Mouse (Mus musculus) olfactory bulb, adult 2 months (tissue): Measurements from ENCODE around the gene Lgals4.

ENCODE experiments used
- CTCF ChIP-seq: fragments of 200-500 bp; IDR thresholded peaks from 2 replicates; pipeline ENCODE4 v1.5.1; 2012; ENCODE audit warnings: low read depth, mild to moderate bottlenecking, low read length, moderate library complexity; ENCODE audit not compliant: insufficient read depth
- POLR2A ChIP-seq: fragments of 200-500 bp; IDR thresholded peaks from 2 replicates; pipeline ENCODE4 v1.6.1; 2012; ENCODE audit warnings: mild to moderate bottlenecking, low read depth, low read length, moderate library complexity; ENCODE audit not compliant: insufficient read depth

DNA sequence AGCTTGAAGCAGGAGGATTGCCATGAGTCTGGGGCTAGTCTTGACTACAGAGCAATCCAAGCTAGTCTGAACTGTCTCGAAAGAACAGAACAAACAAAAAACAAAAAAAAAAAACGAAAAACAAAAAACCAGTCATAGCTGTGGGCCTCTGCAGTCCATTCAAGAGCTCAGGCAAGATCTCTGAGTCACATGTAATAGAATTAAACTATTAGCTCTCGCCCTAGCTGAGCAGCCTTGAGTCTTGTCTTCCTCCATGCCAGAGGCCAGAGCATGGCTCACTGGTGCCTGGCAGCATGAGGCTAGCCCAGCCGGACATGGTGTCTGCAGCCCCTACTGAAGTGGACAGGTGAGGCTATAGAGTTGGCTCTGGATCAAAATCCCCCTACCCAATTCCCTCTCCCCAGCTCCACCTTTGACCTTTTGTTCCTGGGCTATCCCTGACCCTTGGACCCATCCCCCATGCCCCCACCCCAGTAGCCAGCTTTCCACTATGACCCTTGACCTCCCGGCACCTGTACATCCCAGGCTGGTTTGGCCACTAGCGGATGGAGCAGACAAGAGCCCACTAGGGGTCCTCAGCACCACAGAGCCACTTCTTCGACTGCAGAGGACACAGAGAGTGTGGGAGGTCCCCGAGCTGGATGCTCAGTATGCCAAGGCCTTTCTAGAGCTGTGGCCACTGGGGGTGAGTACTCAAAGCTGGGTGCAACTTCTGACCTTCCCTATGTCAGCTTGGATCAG lies 43.4 kb upstream of the Lgals4 start:
- TF ChIP-seq POLR2A (no peak), CTCF (no peak)
